Mouse (Mus musculus): Measurements from ENCODE around the gene Cep89.

Cep89 gene

DNA sequence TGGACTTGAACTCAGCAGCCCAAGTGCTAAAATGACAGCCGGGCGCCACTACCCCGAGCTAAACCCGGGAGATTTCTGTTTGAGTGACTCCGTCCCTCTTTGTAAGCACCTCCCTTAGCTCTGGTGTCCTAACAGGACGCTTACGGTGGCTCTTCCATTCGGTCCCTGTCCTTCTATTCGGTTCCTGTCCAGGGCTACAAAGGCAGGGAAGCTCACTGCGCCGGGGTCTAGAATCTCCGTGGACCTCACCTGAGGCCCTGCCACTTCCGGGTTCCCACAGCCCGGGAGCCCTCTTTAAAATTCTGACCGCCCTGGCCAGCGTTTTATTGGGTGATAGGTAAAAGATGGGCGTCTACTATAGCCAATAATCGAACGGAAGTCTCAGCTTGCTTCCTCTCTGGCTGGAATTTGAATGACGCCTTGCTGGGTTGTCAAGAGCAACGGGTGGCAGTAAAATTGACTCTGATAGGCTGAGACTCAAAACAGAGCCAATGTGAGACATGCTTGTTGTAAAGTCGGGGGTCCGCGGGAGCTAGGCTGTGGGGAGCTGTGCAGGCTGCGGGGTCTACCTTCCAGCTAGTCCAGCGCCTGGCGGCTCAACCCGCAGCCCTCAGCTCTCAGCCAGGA is at the start of gene Cep89, which contains the start of gene Faap24:
Cep89 (plus strand) TSS at position 494 of the 627 bp plus-strand sequence.
Faap24 (minus strand) TSS at position 295 of the 627 bp plus-strand sequence.
- peak; percentile 99 for DNase-seq

DNA sequence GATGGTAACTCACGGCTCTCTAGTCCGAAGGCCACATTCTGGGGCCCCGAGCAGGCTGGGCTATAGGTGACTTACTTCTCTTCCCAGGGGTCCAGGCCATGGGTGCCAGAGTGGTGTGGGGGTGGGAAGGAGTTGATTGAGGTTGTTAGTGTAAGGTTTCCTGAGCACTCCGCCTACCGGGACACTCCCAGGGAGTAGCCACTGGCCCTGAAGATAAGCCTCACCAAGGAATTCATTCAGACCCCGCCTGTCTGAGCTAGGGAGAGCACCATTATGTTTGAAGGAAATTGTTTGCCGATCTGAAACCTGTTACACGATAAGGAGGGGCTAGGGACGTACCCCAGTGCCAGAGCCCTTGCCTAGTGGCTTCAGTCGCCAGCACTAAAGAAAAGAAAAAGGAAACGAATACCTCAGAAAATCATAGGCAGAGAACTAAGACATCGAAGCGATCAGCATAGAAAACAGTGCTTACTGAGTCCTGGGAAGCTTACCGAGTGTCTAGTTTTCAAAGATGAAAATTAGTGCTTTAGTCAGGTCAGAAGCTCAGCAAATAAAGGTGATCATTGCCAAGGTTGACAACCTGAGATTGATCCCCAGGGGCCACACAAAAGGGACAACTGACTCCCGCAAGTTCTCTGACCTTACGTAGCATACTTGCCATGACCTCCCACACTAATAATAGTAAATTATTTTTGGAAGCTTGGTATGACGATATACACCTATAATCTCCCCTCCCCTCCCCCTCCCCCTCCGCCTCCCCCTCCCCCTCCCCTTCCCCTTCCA is 48.7 kb upstream of the Cep89 start:
- DNase-seq = no peak

DNA sequence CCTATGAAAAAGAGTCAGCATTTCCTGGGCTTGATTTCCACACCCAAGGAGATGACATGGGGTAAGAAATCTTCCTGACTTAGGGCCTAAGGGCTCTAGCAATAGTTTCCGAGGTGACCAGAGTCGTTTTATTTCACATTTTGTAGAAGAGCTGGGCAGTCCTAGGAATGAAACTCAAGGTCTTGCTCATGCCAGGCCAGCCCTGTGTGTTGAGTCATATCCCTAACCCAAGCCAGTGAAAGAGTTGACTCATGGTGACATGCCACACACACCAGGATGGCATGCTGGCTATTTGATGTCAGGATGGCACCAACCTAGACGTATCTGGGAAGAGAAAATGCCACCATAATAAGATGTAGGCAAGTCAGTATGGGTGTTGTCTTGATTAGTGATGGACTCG is 47.8 kb upstream of the Cep89 start:
- no peak for DNase-seq

DNA sequence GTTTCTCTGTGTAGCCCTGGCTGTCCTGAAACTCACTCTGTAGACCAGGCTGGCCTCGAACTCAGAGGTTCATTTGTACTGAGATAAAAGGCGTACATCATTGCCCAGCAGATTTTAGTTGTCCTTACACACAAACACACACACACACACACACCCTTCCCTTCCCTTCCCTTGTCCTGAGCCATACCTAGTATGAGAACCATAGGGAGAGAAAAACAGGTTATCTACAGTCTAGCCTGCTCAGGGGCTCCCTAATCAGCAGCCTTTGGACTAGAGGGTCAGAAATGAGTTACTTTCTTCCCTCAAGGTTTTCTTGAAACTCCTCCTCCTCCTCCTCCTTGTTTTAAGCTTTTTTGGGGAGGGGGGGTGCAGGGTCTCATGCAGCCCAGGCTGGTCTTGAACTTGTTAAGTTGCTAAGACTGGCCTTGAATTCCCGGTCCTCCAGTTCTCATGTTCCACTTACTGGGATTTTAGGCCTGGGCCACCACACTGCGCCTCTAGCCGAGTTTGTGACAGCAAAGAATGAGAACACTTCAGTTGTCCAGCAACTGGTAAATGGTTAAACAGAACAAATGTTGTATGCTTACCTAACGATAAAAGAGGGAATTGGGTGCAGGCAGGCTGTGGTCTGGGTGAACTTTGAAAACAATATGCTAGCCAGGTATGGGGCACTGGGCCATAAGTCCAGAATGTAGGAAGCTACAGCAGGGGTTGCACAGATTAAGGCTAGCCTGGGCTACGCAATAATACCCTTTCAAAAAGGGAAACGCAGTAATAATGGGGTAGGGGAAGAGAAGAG is 46.8 kb upstream of the Cep89 start:
- DNase-seq = no peak

DNA sequence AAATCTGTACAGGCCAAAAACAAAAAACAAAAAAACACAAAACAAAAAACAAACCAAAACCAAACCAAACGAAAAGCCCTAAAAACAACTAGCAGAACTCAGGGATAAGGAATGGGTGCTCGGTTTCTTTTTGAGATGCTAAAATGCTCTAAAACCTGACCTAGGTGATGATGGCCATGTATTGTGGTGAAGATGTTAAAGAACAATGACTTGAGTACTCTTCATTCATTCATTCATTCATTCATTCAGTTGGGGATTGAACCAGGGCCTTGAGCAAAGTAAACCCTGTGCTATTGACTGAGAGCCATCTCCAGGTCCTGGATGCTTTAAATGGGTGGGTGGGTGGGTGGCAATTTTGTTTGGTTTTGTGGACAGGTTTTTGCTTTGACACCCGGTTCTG is 45.7 kb upstream of the Cep89 start:
- DNase-seq = no peak

DNA sequence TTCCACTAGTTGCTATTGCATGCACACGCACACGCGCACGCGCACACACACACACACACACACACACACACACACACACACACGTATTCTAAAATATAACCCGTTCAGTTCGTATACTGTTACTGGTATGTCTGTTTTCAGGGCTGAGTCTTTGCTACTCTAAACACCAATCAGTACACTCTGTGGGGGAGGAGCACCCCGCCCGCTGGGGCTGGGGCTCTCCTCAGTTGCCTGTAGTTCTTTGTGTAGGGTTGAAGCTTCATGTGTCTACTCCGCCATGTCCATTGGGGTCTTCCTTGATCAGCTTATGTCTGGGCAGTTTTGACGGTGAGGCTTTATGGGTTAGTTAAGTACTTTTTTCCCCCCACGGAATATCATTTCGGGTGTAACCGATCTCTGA is 43.5 kb upstream of the Cep89 start:
- no peak for DNase-seq

DNA sequence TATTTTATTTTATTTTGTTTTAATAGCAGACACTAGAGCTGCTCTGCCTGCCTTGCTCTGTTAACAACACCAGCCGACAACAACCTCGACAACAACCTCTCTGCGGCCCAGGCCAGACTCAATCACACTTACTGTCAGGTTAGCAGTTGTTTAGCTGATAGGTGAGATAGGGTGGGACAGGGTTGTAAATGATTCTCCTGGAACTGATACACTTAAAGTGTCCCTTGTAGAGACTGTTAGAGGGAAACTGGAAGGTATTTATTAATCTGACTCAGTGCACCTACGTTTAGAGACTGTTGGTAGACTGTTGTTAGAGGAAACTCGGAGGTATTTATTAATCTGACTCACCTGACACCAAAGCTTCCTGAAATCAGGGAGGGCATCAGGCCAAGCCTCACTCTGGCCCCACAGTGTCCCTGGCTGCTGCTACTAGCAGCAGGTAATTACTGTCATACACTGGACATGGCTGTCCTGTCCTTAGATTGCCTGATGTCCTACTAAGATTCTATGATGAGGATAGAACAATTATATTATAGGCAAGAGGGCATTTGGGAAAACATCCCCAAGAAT is 41.4 kb upstream of the Cep89 start:
- no peak for DNase-seq

DNA sequence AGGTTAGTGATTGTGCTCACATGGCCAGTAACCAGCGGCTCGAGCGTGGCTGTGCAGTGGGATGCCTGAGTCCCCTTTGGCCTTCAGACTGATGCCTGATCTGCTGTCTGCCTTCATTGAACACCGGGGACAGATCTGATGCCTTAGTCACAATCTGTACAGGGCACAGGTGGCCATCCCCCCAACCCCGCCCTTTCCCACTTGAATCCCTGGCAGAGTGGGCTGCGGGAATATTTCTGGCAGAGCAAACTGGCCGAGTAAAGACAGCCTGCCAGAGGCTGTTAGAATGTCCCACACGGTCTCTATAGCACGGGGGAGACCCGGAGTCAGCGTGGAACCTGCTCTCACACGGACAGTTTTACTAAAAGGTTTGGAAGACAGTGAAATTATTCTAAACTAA is 39.2 kb upstream of the Cep89 start:
- peak; percentile 29 for DNase-seq

DNA sequence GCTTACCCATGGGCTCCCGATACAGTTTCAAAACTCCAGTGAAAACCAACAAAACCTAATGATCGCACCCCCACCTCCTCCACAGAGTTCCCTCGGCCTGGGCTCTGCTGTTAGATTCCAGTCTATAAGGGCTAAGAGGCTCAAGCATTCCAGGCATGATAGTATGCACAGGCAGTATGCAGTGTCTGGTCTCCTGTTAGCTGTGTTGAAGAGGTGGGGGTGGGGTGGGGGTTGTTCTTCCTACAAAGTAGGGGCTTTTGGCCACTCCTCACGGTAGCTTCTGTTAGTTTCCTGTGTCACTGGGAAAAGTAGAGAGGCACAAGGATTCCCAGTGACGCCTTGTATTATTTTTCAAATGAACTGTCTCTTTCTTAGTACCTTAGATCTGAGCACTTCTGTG is 34.6 kb upstream of the Cep89 start:
- no peak for DNase-seq

DNA sequence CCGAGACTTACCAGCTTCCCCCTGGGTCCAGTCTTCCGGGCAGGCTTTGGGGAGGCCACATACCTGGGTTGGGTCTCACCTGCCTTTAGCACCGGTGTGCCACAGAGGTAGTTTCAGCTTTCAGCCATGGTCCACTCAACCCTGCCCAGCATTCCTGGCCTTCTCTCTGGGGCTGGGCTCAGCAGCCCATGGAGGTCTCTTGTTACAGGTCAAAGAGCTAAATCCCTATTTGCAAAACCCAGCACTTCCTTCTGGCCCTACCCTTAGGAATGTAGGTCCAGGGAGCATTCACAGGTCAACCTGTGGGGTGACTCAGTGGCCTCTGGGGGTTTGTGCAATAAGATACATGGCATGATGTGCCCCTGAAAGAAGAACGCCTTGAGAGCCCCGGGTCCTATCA is 34.0 kb upstream of the Cep89 start:
- no peak for DNase-seq

DNA sequence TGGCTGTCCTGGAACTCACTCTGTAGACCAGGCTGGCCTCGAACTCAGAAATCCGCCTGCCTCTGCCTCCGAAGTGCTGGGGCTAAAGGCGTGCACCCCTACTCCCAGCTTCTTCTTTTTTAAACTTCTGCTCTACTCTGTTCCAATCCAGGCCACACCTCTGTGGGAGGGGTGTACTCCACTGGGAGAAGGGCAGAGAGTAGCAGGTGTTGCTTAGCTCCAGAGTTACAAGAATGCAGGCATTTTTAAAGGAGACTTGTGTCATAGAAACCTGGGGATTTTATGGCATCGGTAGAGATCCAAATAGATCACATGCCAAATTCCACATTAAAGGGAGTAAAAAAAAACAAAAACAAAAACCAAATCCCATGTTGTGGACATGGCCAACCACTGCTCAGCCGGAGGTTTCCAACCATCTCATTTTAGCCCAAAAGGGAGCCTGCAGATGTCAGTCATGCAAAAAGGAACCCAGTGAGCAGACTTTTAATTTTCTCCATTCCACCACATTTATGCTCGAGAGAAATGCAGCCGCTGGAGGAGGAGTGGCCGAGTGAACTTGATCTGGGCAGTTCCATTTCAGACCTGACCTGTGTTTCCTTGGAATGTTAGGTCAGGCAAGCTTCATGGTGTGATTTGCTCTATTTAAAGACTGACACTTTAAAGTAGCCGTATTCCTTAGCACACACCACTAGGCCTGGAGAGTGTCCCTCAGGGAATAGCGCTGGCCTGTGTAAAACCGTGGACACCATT is 31.5 kb upstream of the Cep89 start:
- no peak for DNase-seq

DNA sequence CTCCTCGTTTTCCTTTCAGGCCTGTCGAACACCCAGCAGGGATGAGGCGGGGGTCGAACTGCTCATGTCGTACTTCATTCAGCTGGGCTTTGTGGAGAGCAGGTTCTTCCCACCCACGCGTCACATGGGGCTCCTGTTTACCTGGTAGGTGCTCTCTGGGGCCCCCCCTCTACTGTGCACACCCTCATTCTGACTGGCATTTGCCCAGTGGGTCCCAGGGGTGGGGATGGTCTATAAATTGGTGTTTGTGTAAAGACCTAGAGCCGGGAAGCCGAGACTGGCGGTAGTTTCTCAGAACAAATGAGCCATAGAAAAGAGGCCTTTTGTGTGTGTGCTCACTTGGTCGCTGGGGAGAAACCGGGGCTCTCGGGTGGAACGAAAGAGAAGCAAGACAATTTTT is 25.7 kb upstream of the Cep89 start:
- no peak for DNase-seq

DNA sequence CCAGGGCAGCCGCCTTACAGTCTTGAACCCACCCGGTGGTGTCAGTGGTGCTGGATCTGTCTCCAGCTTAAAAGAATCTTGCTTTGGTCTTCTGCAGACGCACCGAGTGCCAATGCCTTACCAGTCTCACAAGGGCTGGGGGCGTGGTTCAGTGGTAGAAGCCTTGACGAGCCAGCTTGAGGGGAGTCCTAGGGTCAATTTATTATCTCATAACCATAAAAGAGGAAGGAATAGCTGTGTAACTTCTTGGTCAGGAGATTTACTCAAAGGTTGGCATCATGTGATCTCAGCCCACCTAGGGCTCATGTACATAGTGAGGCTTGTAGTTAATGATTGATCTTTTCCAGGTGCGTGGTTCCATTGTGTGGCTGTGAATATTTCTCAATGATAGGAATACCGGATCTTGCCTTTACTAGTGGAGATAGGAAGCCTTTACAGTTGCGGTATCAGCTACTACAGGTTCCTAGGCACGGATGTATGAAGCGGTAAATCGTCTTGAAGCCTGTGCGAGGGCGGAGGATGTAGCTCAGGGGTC is 24.3 kb upstream of the Cep89 start:
- no peak for DNase-seq

DNA sequence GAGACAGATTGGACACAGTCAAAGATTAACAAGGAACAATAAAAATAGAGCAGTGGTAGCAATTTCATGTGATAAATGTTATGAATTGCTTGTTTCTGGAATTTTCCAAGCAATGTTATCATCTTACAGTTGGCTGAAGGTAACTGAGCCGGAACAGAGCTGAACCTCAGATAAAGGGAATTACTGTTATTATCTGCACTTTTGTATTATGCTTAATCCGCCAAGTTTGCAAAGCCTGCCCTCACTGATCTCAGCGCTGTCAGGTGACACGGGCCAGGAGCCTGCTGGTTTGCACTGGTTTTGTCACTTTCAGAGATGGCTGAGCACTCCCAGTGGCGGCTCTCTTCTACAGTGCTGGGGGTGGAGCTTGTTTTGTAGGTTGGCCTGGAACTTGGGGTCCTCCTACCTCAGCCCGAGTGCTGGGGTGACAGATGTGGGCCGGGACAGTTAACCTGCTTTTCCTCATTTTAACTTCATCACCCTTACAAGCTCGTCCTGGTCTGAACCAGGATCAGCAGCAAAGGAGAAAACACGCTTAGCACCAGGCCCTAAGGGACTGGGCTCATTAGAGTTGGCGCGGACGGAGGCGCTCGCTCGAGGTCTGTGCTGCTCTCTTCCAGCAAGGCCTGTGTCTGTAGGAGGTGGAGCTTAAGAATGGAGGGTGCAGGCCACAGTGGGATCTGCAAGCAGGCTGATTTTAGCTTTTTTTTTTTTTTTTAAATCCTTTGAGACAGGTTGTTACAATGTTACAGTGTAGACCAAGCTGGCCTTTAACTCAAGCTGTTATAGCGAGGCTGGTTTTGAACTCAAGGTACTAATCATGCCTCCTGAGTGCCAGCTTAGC is 23.5 kb upstream of the Cep89 start:
- no peak for DNase-seq

DNA sequence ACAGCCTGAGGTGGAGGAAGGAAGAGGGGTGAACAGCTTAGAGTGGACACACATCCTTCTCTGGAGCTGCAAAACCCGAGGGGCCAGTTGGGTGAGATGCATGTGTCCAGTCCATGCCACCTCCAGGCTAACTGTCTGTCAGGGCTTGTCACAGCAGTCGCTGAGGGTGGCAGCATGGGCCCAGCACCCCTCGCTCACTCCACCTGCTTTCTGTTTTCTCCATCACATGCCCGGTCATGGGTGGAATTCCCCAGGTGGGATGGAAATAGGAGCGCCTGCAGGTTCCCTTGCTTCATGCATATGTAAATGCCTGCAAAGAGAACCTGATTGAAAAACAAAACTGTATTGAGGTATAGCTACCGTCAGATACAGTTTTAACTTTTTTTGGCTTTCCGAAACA is 22.6 kb upstream of the Cep89 start:
- no peak for DNase-seq

DNA sequence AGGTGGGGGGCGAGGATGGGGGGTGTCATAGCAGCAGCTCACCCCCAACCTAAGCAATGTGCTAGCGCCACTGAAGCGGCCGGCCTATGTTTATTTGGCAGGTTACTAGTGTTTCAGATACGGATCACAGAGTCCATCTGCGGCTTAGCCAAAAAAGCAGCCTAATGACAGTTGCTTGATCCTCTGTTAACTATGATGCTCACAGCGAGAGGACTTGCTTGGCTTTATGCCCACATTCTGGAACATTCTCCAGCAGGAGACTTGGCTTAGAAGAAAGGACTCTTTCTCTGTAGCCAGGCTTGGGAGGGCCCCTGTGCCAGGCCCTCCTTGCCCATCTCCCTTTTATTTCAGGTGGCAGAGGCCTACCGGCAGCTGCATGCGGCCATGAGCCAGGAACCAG is 20.2 kb upstream of the Cep89 start:
- peak; percentile 79 for DNase-seq

DNA sequence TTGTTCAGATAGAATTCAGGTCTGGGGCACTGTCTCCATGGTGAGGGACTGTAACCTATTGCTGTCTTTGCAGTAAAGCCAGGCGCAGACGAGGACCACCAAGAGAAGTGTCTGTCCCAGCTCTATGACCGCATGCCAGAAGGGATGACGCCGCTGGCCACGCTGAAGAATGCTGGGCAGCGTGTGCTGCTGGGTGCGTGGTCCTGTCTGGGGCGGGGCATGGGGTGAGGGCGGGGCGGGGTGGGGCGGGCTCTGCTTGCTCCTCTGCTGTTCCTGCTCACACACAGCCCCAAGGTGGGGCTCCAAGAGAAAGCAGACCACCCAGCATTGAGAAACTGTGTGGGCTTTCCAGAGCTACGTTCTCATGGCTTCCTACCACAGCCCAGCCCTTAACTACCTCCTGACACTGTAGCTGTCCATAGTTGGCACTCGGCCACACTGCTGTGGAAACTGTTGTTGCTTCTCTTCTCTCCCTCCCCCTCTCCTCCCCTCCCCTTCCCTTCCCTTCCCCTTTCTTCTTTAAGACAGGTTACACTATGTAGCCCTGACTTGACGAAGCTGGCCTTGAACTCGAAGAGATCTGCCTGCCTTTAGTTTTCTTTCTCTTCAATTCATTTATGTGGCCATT is 17.2 kb upstream of the Cep89 start:
- no peak for DNase-seq

DNA sequence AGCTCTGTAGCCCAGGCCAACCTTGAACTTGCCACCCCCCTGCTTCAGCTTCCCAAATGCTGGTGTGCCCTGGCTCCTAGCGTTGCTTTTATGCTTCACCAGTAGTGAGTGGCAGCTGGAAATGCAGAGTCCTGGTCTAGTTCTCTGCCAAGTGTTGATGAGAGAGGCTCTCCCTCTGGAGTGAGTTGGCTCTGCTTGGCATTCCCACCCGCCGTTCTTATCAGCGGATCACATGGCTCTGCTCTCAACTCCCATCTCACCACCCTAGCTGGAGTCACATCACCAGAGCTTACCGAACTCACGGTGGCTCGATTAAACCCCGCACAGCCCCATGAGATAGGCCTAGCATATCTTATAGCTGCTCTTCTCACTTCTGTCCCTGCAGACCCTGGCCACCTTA is 16.5 kb upstream of the Cep89 start:
- DNase-seq = no peak

DNA sequence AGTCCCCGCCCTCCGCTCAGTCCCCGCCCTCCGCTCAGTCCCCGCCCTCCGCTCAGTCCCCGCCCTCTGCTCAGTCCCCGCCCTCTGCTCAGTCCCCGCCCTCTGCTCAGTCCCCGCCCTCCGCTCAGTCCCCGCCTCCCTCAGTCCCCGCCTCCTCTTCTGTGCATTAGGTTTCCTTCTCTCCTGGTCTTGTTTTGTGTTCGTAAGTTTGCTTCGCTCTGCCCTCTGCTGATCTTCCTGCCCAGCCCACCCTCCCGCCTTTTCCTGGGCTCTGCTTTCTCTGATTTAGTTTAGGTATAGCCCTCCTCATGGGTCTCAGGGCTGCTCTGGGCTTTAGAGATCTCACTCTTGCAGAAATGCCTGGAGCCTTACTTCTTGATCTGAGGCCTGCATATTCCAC is 15.0 kb upstream of the Cep89 start:
- no peak for DNase-seq

DNA sequence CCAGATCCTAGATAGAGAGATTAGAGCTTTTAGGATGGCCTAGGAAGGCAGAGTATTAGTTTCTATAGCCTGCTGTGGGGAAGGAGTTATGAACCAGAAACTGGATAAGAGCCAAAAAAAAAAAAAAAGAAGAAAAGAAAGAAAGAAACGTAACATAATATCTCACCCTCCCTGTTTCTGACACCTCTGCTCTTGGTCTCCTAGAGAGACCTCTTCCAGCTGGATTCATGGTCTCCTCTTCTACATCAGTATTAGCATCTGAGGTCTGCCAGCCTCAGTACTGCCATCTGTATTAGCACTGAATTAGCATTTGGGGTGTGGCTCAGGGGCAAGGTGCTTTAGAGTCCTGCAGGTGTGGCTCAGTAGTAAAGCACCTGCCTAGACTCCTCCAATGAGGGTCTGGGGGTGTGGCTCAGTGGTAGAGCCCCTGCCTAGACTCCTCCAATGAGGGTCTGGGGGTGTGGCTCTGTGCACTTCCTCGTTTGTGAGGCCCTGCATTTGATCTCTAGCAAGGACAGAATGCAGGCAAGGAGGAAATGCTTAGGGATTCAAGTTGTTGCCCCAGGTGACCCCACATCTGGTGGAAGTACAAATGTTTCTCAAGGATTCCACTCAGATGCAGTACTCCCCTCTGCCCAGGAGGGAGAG is 14.0 kb upstream of the Cep89 start:
- no peak for DNase-seq
